Mouse (Mus musculus) megakaryocyte progenitor cell, adult 5-6 weeks (primary cell): ENCODE results near the gene Tceal9. TPM values are rescaled to one million over a fixed set of nuclear protein-coding genes. Genes with fewer than 3 reads are reported as not detected.

Source experiments
- ATAC-seq: replicated peaks from 2 replicates; pipeline ENCODE4 v1.8.0; 2016; ENCODE audit warnings: mild to moderate bottlenecking, moderate TSS enrichment, inconsistent platforms; ENCODE audit not compliant: poor library complexity
- total RNA-seq, 2 experiments: library from RNA; stranded (forward) in 1 of 2; stranded (reverse) in 1 of 2; fragments of 157-497, 149-512 nt in 1 of 2; fragments of 200-1000 nt in 1 of 2; gene quantifications; 2 replicates each; pipeline versions ENCODE4 v1.2.3 to v1.2.4; 2015 to 2017

Gene Tceal9
- total RNA-seq, 2 experiments from 2014 or later: 115 to 184 TPM

- ATAC-seq: peak; percentile 21; the same call in 1 of the 2 replicates
Measured at GRCm38 (mm10) chrX:136270393-136271111, 25.7 kb downstream of the Tceal9 start.

- no peak for ATAC-seq
Measured at GRCm38 (mm10) chrX:136274542-136274941, 29.7 kb downstream of the Tceal9 start.

GRCm38 (mm10) chrX:136275386-136275785, 30.5 kb downstream of the Tceal9 start:
- no peak for ATAC-seq

GRCm38 (mm10) chrX:136277577-136277976, 32.7 kb downstream of the Tceal9 start:
- ATAC-seq: no peak

GRCm38 (mm10) chrX:136278401-136278800, 33.5 kb downstream of the Tceal9 start:
- no peak for ATAC-seq

- no peak for ATAC-seq
Measured at GRCm38 (mm10) chrX:136279410-136279809, 34.5 kb downstream of the Tceal9 start.

GRCm38 (mm10) chrX:136290817-136291281, 46.0 kb downstream of the Tceal9 start:
- ATAC-seq: no peak

Other genes with a start within 250 kb of the Tceal9 start
- not detected in 2 replicates for gene Arxes1, start 211.7 kb upstream of the Tceal9 start, total RNA-seq (2015)
- gene Arxes1, start 211.7 kb upstream of the Tceal9 start, total RNA-seq (2017): not detected in 2 replicates
- gene Bex2, start 176.8 kb upstream of the Tceal9 start, total RNA-seq (2015): not detected in 2 replicates
- gene Bex2, start 176.8 kb upstream of the Tceal9 start, total RNA-seq (2017): 0.37 and 0.62 TPM in 2 replicates
- gene Nxf3, start 159.8 kb upstream of the Tceal9 start, total RNA-seq (2015): not detected in 2 replicates
- not detected in 2 replicates for gene Nxf3, start 159.8 kb upstream of the Tceal9 start, total RNA-seq (2017)
- 7.7 and 8.3 TPM in 2 replicates for gene Bex4, start 106.1 kb upstream of the Tceal9 start, total RNA-seq (2015)
- 7.4 and 17.7 TPM in 2 replicates for gene Bex4, start 106.1 kb upstream of the Tceal9 start, total RNA-seq (2017)
- 64.8 and 74.3 TPM in 2 replicates for gene Tceal8, start 72.7 kb upstream of the Tceal9 start, total RNA-seq (2015)
- gene Tceal8, start 72.7 kb upstream of the Tceal9 start, total RNA-seq (2017): 109 and 113 TPM in 2 replicates
- gene Tceal5, start 41.2 kb upstream of the Tceal9 start, total RNA-seq (2015): 0.27 and 0.64 TPM in 2 replicates
- gene Tceal5, start 41.2 kb upstream of the Tceal9 start, total RNA-seq (2017): 1.00 TPM in 1 of 2 replicates, not detected in the other
- not detected in 2 replicates for gene Tceal7, start 30.3 kb upstream of the Tceal9 start, total RNA-seq (2015)
- gene Tceal7, start 30.3 kb upstream of the Tceal9 start, total RNA-seq (2017): not detected in 2 replicates
- 1.8 and 4.9 TPM in 2 replicates for gene Bex1, start 29.6 kb upstream of the Tceal9 start, total RNA-seq (2015)
- 1.9 and 2.3 TPM in 2 replicates for gene Bex1, start 29.6 kb upstream of the Tceal9 start, total RNA-seq (2017)
- 145 and 158 TPM in 2 replicates for gene Bex3, start 25.2 kb downstream of the Tceal9 start, total RNA-seq (2015)
- 96.6 and 102 TPM in 2 replicates for gene Bex3, start 25.2 kb downstream of the Tceal9 start, total RNA-seq (2017)